Mouse (Mus musculus) CD4-positive helper T cell, adult 2 months (primary cell): Measurements from ENCODE around the gene Gpn1.
"Not testable (repeated sequence)": the region's sequence is repeated elsewhere in the genome, so short reads cannot be mapped to it uniquely, and the experiment has no call there.

Experiments
- DNase-seq: peaks from one replicate; pipeline ENCODE4 v3.0.0-alpha.2; 2012; ENCODE audit warnings: low read depth, missing footprints, low spot score

Gpn1 gene

GRCm38 (mm10) chr5:31494513-31495297 is at the start of gene Gpn1:
Gene Gpn1 (plus strand): TSS chr5:31494741.
- peak; percentile 88 for DNase-seq

- DNase-seq, result peak; percentile 29
These were observed 43.2 kb upstream of the Gpn1 start for GRCm38 (mm10) chr5:31451336-31451735.

GRCm38 (mm10) chr5:31451878-31452561 is 42.5 kb upstream of the Gpn1 start, which contains the start of gene Zfp512:
Gene Zfp512 (plus strand): TSS chr5:31452431.
- peak; percentile 92 for DNase-seq

- DNase-seq, result no peak
These were observed 42.0 kb upstream of the Gpn1 start for GRCm38 (mm10) chr5:31452562-31452878.

GRCm38 (mm10) chr5:31452886-31453410 is 41.6 kb upstream of the Gpn1 start:
- peak; percentile 15 for DNase-seq

GRCm38 (mm10) chr5:31467798-31468197 is 26.7 kb upstream of the Gpn1 start:
- no peak for DNase-seq

- DNase-seq, result no peak
These were observed 24.8 kb upstream of the Gpn1 start for GRCm38 (mm10) chr5:31469711-31470110.

GRCm38 (mm10) chr5:31470334-31470733 is 24.2 kb upstream of the Gpn1 start:
- peak; percentile 55 for DNase-seq

- no peak for DNase-seq
These were observed 14.0 kb upstream of the Gpn1 start for GRCm38 (mm10) chr5:31480536-31480935.

GRCm38 (mm10) chr5:31485440-31485839 is 9.1 kb upstream of the Gpn1 start, which contains the start of gene 4930548H24Rik:
Gene 4930548H24Rik (plus strand): TSS chr5:31485740.
- no peak for DNase-seq

GRCm38 (mm10) chr5:31487889-31488288 is 6.7 kb upstream of the Gpn1 start:
- DNase-seq, result no peak

- DNase-seq, result no peak
These were observed 5.3 kb upstream of the Gpn1 start for GRCm38 (mm10) chr5:31489116-31489769.

- DNase-seq, result no peak
These were observed 2.5 kb upstream of the Gpn1 start for GRCm38 (mm10) chr5:31492031-31492430.

GRCm38 (mm10) chr5:31504843-31505242 is 10.3 kb downstream of the Gpn1 start:
- DNase-seq, result no peak

GRCm38 (mm10) chr5:31512481-31512880 is 17.9 kb downstream of the Gpn1 start:
- DNase-seq, result no peak

- DNase-seq, result peak; percentile 42
These were observed 26.0 kb downstream of the Gpn1 start for GRCm38 (mm10) chr5:31520556-31520955.

- peak; percentile 89 for DNase-seq
These were observed 32.0 kb downstream of the Gpn1 start, which contains the start of gene Slc4a1ap for GRCm38 (mm10) chr5:31526354-31527116. Gene Slc4a1ap (plus strand): TSS chr5:31526995.

GRCm38 (mm10) chr5:31527117-31527680 is 32.7 kb downstream of the Gpn1 start:
- DNase-seq, result no peak

GRCm38 (mm10) chr5:31527707-31528106 is 33.2 kb downstream of the Gpn1 start, which contains the start of gene Supt7l:
Gene Supt7l (minus strand): TSS chr5:31527807.
- not testable (repeated sequence) for DNase-seq

- DNase-seq, result peak; percentile 39
These were observed 34.0 kb downstream of the Gpn1 start for GRCm38 (mm10) chr5:31528560-31528959.

GRCm38 (mm10) chr5:31535228-31535627 is 40.7 kb downstream of the Gpn1 start:
- no peak for DNase-seq
